Mouse (Mus musculus) G1E (cell line): ENCODE results near the gene Inpp1.

Experiments used
- CTCF ChIP-seq: IDR thresholded peaks from 2 replicates; pipeline ENCODE4 v1.5.1; 2012; ENCODE audit warnings: low read depth, low read length, inconsistent platforms, mixed read lengths
- GATA2 ChIP-seq: IDR thresholded peaks from 2 replicates; pipeline ENCODE4 v1.6.1; 2012; ENCODE audit warnings: low read depth, low read length, inconsistent platforms, borderline replicate concordance
- TAL1 ChIP-seq: conservative IDR thresholded peaks from 2 replicates; pipeline ENCODE4 v1.6.1; 2012; ENCODE audit warnings: low read depth, low read length, inconsistent platforms, mixed read lengths

DNA sequence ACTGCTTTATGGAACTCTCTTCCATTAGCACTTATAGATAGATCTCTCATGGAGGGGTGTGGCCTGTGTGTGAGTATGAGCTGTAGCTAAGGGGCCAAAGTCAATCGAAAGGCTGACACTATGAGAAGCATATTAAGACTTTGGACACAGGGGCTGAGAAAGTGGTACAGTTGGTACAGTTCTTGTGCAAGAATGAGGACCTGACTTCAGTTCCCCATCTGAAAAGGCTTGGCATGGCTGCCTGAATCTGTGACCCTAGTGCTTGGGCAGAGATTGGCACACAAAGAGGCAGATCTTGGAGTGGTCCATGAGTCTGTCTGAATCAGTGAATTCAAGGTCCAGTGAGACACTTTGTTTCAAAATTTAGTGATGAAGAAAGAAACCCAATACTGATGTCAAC, 63.2 kb downstream of the Inpp1 start:
- TF ChIP-seq CTCF (no peak), TAL1 (no peak), GATA2 (no peak)
